Mouse (Mus musculus): Measurements from ENCODE around the gene Hspb8.
"Not testable (repeated sequence)": the region's sequence is repeated elsewhere in the genome, so short reads cannot be mapped to it uniquely, and the experiment has no call there.

Hspb8 gene

GRCm38 (mm10) chr5:116432871-116433270 lies 10.2 kb upstream of the Hspb8 start:
- DNase-seq (ENCODE audit: low spot score) = no peak

GRCm38 (mm10) chr5:116426701-116427100 lies 4.0 kb upstream of the Hspb8 start:
- DNase-seq (ENCODE audit: low spot score) = no peak

GRCm38 (mm10) chr5:116425709-116426108 lies 3.0 kb upstream of the Hspb8 start:
- DNase-seq (ENCODE audit: low spot score) = not testable (repeated sequence)

- DNase-seq (ENCODE audit: low spot score) = no peak
These were observed 2.6 kb upstream of the Hspb8 start for GRCm38 (mm10) chr5:116425273-116425672.

GRCm38 (mm10) chr5:116423746-116424145 lies 1.1 kb upstream of the Hspb8 start:
- no peak for DNase-seq (ENCODE audit: low spot score)

- no peak for DNase-seq (ENCODE audit: low spot score)
These were observed 728 bp downstream of the Hspb8 start for GRCm38 (mm10) chr5:116421791-116422481.

GRCm38 (mm10) chr5:116420759-116421225 lies 1.9 kb downstream of the Hspb8 start:
- DNase-seq (ENCODE audit: low spot score) = peak; percentile 59

GRCm38 (mm10) chr5:116420213-116420612 lies 2.5 kb downstream of the Hspb8 start:
- no peak for DNase-seq (ENCODE audit: low spot score)

GRCm38 (mm10) chr5:116419322-116420045 lies 3.2 kb downstream of the Hspb8 start:
- no peak for DNase-seq (ENCODE audit: low spot score)

- DNase-seq (ENCODE audit: low spot score) = no peak
These were observed 6.5 kb downstream of the Hspb8 start for GRCm38 (mm10) chr5:116416208-116416607.

GRCm38 (mm10) chr5:116409689-116410590 lies 12.7 kb downstream of the Hspb8 start:
- peak; percentile 67 for DNase-seq (ENCODE audit: low spot score)

- DNase-seq (ENCODE audit: low spot score) = no peak
These were observed 13.7 kb downstream of the Hspb8 start for GRCm38 (mm10) chr5:116408965-116409364.

GRCm38 (mm10) chr5:116407936-116408335 lies 14.7 kb downstream of the Hspb8 start:
- DNase-seq (ENCODE audit: low spot score) = no peak

- no peak for DNase-seq (ENCODE audit: low spot score)
These were observed 15.3 kb downstream of the Hspb8 start for GRCm38 (mm10) chr5:116407321-116407720.

- DNase-seq (ENCODE audit: low spot score) = no peak
These were observed 16.2 kb downstream of the Hspb8 start for GRCm38 (mm10) chr5:116406507-116406906.

GRCm38 (mm10) chr5:116405934-116406333 lies 16.7 kb downstream of the Hspb8 start:
- no peak for DNase-seq (ENCODE audit: low spot score)

- no peak for DNase-seq (ENCODE audit: low spot score)
These were observed 18.6 kb downstream of the Hspb8 start for GRCm38 (mm10) chr5:116404063-116404462.

- no peak for DNase-seq (ENCODE audit: low spot score)
These were observed 21.9 kb downstream of the Hspb8 start for GRCm38 (mm10) chr5:116400801-116401200.

- DNase-seq (ENCODE audit: low spot score) = no peak
These were observed 22.5 kb downstream of the Hspb8 start for GRCm38 (mm10) chr5:116400042-116400730.

GRCm38 (mm10) chr5:116396104-116396503 lies 26.6 kb downstream of the Hspb8 start:
- no peak for DNase-seq (ENCODE audit: low spot score)

- peak; percentile 12 for DNase-seq (ENCODE audit: low spot score)
These were observed 30.1 kb downstream of the Hspb8 start for GRCm38 (mm10) chr5:116392603-116393002.

All from embryo, embryonic 10.5 days (tissue).